Mouse (Mus musculus) brain, embryonic 14.5 days (tissue): ENCODE data around the gene Hnrnpdl. TPM values are rescaled to one million over a fixed set of nuclear protein-coding genes. Genes with fewer than 3 reads are reported as not detected.

ENCODE experiments used
- DNase-seq: peaks from one replicate; pipeline ENCODE4 v3.0.0-alpha.2; 2011; ENCODE audit warnings: low read depth
- CTCF ChIP-seq: fragments of 200-500 bp; IDR thresholded peaks from 2 replicates; pipeline ENCODE4 v1.5.1; 2012; ENCODE audit warnings: inconsistent platforms, mild to moderate bottlenecking, moderate library complexity, borderline replicate concordance; ENCODE audit not compliant: insufficient read depth, insufficient read length; ENCODE audit errors: extremely low read depth
- POLR2A ChIP-seq: fragments of 200-500 bp; IDR thresholded peaks from 2 replicates; pipeline ENCODE4 v1.6.1; 2012; ENCODE audit warnings: mild to moderate bottlenecking, inconsistent platforms, borderline replicate concordance; ENCODE audit not compliant: poor library complexity, insufficient read depth, insufficient read length, severe bottlenecking; ENCODE audit errors: extremely low read depth
- polyA plus RNA-seq: library from polyadenylated mRNA; depleted of rRNA; stranded (reverse); fragments of >200 nt; gene quantifications from 2 replicates; pipeline ENCODE4 v1.2.3, GENCODE M21; 2012; rRNA removed

Hnrnpdl gene
- polyA plus RNA-seq, 1 experiment = 454 TPM

GRCm38 (mm10) chr5:99994166-99994565 is 45.3 kb downstream of the Hnrnpdl start:
- no peak for DNase-seq
- no peak for TF ChIP-seq CTCF
- TF ChIP-seq POLR2A = no peak

Other genes starting within 250 kb of the Hnrnpdl start
- gene Vamp9, start 133.4 kb downstream of the Hnrnpdl start, polyA plus RNA-seq = 0.24 and 0.27 TPM in 2 replicates
- gene Hnrnpd, start 60.7 kb downstream of the Hnrnpdl start, polyA plus RNA-seq = 244 and 283 TPM in 2 replicates
- 3.4 and 4.9 TPM in 2 replicates for gene 4930524J08Rik, start 60.6 kb downstream of the Hnrnpdl start, polyA plus RNA-seq
- gene Enoph1, start 321 bp upstream of the Hnrnpdl start, polyA plus RNA-seq = 57.5 and 59.5 TPM in 2 replicates
- 14.3 and 23.2 TPM in 2 replicates for gene Tmem150c, start 120.1 kb upstream of the Hnrnpdl start, polyA plus RNA-seq